Mouse (Mus musculus) right cerebral cortex, postnatal 14 days (tissue): Measurements from ENCODE around the gene Mnat1.
"Not testable (repeated sequence)": the region's sequence is repeated elsewhere in the genome, so short reads cannot be mapped to it uniquely, and the experiment has no call there.

Source experiments
- DNase-seq: peaks from one replicate; pipeline ENCODE4 v3.0.0; 2022

The Mnat1 gene

DNA sequence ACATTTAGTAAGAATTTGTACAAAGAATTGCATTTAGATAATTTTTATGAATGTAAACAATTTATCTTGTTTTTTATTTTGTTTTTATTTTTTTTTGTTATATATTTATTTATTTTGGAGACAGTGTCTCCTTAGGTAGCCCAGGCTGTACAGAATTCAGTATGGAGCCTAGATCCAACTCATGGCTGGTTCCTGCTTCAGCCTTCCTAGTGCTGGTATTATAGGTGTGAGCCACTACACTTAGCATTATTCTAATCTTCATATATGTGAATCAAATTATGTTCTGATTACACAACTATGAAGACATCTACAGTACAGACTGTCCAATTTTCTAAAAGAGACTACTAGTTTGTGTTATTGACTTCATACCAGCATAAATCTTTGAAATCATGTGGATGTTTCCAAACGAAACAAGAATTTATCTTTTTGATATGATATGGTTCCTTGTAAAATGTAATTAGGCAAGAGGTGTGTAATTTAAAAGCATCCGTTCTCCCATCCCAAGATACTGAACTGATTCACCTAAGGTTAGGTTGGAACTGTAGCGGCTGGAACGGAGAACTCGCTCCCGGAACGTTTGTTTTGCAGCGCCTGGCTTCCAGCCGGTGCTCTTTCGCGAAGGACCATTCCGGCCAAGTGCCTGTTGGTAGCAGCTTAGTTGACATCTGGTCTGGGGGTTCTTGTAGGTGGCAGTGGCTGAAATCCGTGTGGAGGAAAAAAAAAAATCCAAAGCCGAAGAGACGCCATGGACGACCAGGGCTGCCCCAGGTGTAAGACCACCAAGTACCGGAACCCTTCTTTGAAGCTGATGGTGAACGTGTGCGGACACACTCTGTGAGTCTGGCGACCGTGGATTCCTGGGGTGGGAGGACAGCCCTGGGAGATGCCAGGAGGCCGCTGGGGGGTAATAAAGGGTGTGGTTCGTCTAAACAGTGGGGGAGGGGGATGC is at the start of gene Mnat1:
Gene Mnat1, plus strand, starts transcription at position 625 of the 949 bp plus-strand sequence.
- peak; percentile 70 for DNase-seq

DNA sequence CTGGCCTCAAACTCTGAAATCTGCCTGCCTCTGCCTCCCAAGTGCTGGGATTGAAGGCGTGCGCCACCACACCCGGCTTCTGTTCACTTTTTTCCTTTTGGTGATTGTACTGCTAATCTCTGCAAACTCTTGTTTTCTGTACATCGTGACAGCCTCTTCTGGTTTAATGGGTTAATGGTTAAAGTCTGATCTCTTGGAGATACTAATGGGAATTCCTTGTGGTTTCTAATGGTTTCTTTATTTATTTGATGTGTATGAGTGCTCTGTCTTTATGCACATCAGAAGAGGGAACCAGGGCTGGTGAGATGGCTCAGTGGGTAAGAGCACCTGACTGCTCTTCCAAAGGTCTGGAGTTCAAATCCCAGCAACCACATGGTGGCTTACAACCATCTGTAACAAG is 41.7 kb upstream of the Mnat1 start:
- DNase-seq = not testable (repeated sequence)

DNA sequence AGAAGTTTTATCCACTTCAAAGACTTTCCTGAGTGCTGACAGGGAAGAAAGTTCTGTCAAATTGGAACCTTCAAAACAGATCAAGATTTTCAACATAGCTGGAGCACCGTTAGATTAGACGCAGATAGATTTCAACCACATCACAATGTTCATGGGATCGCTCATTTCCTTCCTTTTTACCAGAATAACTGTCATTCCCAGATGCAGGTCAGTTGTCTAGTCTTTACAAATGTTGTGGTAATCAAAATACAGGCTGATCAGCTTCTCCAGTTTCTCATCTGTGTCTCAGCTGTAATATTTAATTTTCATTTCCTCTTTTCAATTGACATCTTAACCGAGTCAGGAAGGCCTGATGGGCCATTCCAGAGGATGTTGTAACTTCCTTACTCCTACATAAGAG is 39.7 kb upstream of the Mnat1 start:
- no peak for DNase-seq

DNA sequence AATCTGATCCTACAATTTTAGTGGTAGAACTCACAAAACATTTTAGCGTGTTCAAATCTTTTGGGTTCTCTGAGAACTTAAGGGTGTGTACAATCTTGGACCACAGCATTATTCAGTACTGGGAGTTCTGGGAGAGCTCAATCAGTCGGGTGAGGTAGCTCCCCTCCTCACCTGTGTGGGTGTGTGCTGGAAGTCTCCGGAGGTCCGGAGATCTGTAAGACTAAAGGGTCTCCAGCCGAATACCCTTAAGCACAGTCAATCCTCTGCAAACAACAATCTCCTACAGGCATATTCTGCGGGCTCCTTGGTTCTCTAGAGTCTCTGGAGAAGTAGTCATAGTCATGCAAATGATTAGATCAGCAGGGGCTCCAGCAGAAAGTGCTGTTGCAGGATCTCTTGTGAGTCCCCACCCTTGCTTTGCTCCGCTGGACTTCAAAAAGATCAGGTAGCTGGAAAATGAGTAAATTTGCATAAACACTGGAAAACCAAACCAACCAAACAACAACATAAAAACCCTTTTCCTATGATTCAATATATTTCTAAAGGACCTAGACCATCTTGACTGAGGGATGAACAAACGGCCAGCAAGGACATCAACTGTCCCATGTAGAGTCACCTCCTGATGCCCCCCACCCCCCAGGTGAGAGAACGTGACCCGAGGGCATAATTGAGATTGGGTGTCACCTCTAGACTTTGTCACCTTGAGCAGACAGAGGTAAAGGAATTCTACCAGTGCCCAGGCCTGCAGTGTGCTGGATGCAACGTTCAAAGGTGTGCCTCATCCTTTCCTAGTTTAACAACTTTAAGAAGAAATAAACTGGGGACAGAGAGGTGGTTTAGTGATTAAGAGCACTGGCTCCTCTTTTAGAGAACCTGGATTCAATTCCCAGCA is 37.5 kb upstream of the Mnat1 start:
- no peak for DNase-seq

DNA sequence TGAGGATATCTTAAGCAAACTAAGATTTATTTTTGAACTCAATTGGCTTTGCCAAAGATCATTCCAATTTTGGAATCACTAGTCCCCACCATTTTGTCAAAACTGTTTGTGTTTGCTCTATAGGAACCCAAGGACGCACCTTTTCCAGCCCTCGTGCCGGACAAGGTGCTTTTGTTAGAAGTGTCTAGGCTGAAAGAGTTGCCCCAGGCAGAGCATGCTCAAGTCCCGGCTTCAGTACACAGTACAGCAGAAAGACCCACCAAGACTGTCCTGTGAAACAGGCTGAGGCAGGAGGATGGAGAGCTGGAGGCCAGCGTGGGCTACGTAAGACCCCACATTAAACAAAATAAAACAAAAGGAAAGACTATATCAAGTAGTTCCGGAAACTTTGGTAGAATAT is 36.4 kb upstream of the Mnat1 start:
- DNase-seq = no peak

DNA sequence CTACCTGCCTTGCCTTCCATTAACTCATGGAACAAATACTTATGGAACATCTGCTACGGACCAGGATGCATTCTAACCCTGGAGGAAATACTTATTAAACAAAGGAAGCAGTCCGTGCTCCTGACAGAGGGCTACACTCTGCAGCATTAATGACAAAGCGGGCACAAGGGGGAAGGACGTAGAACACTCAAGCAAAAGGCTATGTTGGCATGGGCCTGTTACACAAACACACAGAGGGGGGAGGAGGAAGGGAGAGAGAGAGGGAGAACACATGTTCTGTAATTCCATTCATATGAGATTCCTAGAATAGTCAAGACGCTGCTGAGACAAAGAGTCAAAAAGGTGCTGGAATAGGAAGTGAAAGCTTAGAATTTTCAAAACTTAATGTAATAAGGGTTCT is 35.0 kb upstream of the Mnat1 start:
- DNase-seq = no peak

DNA sequence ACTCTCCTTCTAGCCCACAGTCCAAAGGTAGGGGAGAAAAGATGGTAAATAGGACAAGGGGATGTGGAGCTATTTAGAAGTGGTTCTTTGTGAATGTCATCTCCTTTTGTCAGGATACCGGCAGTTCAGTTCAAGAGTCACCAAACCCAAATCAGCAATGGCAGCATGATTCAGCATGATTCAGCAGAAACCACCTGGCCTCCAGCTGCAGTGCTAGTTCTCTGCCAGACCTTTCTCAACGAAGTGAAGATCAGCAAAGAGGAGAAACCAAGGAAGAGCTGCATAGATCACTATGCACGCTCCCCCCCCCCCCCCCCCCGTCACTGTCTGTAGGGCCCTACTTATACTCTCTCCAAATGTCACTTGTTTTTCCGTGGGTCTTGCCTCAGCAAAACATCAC is 34.6 kb upstream of the Mnat1 start:
- no peak for DNase-seq

DNA sequence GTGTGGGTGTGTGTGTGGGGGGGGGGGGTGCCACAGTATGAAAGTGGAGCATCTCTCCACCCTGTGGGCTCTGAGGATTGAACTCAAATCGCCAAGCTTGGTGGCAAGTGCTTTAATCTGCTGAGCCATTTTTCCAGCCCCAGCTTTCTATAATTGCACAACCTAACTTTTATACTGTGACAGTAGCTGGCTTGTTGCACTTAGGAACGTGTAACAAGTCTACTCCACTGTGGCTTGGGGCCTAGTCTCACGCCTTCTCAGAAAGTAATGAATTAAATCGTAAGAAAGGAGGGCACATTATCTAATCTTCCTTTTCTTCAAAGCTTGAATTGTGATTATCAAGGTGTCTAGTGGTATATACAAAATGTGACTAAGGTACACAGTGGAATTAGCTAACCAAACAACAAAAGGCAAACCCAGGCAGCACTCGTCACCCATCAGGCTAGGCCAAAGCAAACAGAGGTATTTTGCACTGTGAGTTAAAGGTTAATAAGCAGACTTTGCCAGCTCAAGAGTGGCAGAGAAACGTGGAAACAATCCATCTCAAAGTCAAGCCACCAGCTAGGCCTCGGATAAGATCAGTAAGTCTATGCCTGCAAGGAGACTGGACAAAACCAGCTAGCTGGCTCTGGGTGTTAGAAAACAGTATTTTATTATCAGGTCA is 32.7 kb upstream of the Mnat1 start:
- no peak for DNase-seq

DNA sequence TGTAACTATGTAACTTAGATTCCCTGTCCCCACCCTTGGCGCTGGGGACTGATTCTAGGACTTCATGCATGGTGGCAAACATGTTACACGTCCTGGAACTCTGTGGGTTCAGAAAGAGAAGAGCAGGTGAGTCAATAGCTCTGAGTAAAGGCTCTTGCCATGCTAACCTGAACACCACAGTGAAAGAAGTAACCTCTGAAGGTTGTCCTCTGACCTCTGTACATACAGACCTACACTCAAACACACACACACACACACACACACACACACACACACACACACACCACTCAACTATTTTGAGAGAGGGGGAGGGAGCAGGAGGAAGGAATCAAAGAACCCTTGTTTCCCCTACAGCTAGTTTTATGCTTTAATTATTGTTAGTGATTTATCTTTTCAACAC is 29.3 kb upstream of the Mnat1 start:
- no peak for DNase-seq

DNA sequence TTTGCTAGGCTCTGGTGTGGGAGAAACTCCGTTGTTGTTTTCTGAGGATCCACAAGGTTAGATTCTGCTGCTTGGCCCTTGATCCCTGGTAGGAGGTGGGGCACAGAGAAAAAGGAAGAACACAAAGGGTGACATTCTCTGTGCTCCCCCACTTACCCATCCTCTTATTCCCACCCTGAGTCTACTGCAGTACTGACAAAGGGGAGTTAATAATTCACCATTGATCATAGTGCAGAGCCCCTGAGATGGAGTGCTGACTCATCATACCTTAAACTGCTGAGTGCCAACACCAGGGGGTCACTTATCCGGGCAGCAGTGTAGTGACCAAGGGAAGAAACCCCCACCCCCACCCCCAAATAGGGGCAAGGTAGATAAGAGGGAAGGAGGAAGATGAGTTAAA is 28.9 kb upstream of the Mnat1 start:
- no peak for DNase-seq

DNA sequence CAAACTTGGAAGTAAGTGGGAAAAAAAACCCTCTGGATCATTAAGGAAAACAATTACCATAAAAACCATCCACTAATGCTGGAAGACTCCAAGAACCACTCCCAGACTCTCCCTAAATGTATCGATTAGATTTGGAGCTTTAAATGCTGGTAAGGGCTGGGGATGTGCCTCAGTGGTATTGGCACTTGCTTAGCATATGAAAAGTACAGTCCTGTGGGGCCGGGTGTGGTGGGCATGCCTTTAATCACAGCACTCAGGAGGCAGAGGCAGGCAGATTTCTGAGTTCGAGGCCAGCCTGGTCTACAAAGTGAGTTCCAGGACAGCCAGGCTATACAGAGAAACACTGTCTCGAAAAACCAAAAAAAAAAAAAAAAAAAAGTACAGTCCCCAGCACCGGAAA is 27.3 kb upstream of the Mnat1 start:
- not testable (repeated sequence) for DNase-seq

DNA sequence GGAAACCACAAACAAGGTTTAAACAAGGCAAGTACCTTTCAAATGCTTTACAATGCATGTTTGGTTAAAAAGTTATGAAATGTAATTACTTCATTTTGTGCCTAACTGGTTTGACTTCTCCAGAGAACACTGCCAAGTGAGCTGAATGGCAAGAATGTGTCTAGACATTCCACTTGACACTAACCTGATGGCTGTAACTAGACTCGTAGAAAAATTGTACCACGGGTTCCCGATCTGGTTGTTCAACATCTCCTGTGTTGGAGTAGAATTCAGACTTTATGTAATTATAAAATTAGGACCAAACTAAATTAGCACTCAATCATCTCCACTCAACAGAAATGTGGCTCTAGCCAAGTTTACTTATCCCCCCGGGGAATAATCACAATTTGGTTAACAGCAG is 24.9 kb upstream of the Mnat1 start:
- DNase-seq = no peak

DNA sequence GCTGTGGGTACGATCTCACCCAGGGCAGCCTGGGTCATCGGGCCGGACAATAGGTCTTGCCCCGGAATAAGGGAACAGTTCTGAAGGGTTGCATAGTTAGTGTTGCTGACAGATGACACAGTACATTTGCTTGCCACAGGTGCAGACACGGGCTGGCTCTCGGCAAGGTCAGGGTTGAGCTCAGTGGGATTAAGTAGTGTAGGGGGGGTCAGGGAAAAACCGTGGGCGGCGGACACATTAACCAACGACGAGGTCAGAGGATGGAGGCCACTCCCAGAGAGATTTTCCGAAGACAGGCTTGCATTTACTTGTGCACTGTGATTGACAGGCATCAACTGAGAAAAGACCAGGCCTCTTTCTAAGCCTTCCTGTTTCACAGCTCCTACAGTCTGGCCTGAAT is 19.8 kb upstream of the Mnat1 start:
- DNase-seq = no peak

DNA sequence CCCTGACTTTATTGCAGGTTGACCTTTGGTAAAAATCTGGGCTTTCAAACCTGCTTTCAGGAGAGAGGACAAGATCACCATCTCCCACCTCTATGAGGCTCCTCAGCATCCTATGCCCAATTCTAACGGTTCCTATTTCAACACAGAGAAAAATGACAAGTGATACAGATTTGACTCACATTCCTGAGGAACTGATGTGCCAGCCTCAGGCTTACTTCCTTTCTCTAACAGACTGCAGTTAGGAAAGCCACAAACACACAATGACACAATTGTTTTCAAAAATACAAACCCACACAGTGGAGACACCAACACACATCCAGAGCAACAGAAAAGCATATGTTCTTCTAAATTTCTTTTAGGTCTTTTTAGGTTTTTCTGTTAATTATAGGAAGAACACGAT is 15.7 kb upstream of the Mnat1 start:
- DNase-seq = no peak

DNA sequence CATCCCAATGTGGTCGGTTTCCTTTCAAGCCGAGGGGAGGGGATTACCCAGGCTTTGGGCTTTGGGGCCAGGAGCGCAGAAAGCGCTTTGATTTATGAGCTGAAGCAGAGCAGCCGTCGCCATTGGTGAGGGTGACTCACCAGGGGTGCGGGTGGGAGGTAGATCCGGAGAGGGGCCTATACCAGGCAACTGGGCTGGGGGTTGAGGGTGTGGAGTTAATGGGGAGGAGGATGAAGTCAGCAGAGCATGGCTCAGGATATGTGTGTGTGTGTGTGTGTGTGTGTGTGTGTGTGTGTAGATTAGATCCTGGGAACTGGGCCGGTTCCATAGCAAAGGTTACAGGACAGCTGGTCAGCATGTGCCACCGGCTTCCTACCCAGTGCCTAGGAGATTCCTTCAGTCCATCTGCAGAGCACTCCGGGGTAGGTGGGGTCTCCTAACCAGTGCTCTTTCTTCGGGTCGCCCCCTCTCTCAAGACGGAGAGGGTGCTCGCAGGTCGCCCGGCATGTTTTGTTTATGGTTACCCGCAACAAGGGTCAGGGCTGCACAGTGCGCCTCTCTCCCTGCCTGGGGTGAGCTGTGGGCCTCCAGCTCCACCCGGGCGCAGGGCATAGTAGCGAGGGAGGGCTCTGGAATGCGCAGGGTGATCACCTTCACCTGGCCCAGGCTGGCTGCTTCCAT is 12.9 kb upstream of the Mnat1 start:
- DNase-seq = no peak

DNA sequence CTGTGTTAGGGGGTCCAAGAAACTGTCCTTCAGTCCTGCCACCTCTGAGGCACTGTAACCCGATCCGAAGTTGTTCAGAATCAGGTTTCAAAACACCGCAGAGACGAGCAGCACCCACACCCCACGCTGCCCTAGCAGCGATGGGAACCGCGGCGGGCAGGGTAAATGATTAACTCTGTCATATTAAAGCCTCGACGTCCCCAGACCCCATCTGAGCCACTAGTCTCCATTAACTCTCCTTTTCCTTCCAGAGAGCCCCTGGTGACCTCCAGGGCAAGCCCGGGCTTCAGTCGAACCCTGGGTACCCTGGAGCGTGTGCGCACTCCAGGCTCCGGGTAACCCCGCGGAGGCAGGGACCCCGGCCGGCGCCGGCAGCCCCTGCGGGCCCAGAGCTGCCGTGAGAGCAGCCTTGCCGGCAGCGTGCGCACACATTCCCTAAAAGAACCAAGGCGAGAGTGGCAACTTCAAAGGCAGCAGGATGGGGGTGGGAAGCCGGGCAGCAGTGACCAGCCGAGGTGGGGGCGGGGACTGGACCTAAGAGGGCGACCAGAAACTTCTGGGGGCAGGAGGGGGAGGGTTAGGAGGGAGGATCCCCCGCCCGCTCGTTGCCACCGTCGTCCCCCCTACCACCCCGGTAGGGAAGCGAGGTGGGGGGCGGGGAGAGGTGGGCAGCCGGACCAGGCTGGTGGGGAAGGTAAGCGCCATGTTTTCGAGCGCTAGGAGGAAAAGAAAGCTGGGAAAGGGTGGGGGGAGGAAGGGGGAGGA is 11.8 kb upstream of the Mnat1 start:
- no peak for DNase-seq

DNA sequence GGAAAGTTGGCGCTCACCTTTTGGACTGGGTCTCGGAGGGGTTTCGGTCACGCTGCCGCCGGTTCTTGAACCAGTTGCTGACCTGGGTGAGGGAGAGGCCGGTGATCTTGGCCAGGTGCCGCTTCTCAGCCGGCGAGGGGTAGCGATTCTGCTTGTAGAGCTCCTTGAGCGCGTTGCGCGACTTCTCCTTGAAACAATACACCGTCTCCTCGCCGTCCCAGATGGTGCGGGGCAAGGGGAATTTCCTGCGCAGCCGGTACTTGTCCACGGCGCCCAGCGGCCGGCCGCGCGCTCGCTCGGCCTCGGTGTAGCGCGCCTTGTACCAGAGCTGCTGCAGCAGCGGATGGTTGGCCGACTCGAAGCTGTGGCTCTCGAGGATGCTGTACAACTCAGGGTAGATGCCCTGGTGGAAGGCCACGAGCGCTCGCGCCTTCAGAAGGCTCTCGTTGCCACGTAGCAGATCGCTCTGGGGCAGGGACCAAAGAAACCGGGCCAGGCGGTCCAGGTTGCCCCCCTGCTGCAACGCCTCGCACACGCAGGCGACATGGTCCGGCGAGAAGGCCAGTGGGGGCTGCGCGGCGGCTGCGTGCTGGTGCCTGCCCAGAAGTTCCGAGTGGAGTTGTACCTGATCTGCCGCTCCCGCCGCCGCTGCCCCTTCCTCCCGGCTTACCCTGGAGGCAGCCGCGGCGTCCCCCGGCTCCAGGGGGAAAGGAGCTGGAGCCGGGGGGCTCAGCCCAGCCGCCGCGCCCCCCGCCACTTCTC is 11.0 kb upstream of the Mnat1 start:
- DNase-seq = peak; percentile 22

DNA sequence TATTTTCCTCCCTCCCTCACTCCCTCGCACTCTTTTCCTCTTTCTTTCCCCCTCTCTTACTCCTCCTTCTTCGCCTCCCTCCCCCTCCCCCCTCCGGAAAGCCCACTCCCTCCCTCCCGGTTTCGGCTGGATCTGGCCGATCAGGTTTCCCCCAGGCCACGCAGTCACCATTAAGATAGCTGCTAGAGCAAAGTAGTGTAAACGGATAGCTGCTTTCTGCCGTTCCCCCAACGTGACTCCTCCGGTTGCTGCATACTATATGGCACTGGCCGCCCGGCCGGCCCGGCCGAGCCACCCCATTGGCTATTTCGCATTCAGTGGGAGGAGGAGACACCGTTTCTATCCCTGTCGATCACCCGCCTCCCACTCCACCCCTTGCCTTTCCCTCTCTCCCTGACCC is 10.3 kb upstream of the Mnat1 start, which contains the start of gene Six4:
Gene Six4, minus strand, starts transcription at position 261 of the 400 bp plus-strand sequence.
- DNase-seq = peak; percentile 26

DNA sequence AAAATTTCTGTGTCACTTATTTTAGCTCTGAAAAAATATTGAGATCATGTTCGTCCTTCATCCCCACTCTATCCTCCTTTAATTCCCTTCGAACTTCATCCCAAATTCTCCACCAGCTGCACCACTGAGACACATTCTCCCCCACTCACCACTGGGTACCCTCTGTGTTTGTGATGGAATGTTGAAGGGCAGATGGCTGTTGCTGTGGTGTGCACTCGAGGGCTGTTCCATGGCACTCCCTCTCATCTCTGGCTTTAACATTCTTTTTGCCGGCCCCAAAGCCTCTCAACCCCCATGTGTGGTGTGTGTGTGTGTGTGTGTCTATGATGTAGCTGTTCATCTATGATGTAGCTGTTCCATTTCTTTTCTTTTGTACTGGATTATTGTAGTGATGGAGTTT is 1.7 kb downstream of the Mnat1 start:
- no peak for DNase-seq

DNA sequence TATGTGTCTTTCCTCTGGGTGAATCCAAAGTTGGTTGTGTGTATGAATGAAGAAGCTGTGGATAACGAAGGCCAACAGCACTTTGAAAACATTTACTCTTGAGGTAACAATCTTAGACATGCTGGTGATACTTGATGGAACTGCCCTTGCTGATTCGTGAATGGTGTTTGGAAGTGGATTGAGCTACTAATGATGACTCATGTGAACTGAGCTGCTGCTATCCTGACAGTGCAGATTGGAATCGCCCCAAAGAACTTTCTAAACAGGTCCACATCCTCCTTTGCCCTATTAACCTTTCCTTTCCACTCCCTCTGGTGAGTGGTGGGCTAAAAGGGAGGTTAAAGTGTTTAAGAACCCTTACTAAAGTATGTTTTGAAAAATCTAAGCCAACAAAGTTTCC is 17.2 kb downstream of the Mnat1 start:
- DNase-seq = no peak

DNA sequence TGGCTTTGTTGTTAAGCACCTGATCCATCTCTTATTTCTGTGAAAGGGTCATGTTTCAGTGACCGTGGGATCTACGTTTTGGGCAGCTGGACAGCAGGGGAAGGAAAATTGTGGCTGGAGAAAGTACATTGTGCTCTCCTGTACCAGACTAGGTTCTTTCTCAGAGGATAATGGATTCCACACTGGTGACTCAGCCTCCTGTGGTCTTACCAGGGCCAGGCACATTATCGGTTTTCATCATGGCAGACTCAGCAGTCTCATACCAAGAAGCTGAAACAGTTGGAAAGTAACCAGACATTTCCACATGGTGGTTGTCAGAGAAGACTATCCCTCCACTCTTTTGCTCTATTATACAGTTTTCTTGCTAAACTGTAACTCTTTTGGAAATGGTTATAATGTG is 23.7 kb downstream of the Mnat1 start:
- no peak for DNase-seq
